Mouse (Mus musculus) forebrain, embryonic 15.5 days (tissue): Measurements from ENCODE around the gene C6. TPM values are rescaled to one million over a fixed set of nuclear protein-coding genes. Genes with fewer than 3 reads are reported as not detected.

ENCODE experiments used
- ATAC-seq: fragments of 200-750 bp; cut with Nextera tagmentation; replicated peaks from 2 replicates; pipeline ENCODE4 v1.8.0; 2017; ENCODE audit warnings: mild to moderate bottlenecking, moderate TSS enrichment, moderate library complexity
- H3K27ac ChIP-seq: fragments of 300-500 bp; sonication (generic); replicated peaks from 2 replicates; pipeline ENCODE4 v1.5.1; 2015; ENCODE audit warnings: mild to moderate bottlenecking, inconsistent platforms
- H3K27me3 ChIP-seq: fragments of 300-500 bp; sonication (generic); 2 replicates; pipeline ENCODE4 v1.6.1; 2015; ENCODE audit warnings: inconsistent platforms
- H3K36me3 ChIP-seq: fragments of 300-500 bp; sonication (generic); 2 replicates; pipeline ENCODE4 v1.6.1; 2015; ENCODE audit warnings: mild to moderate bottlenecking, inconsistent platforms
- H3K4me1 ChIP-seq: fragments of 300-500 bp; sonication (generic); 2 replicates; pipeline ENCODE4 v1.6.1; 2015; ENCODE audit warnings: inconsistent platforms
- H3K4me2 ChIP-seq: fragments of 300-500 bp; sonication (generic); replicated peaks from 2 replicates; pipeline ENCODE4 v1.6.1; 2015; ENCODE audit warnings: mild to moderate bottlenecking, inconsistent platforms
- H3K4me3 ChIP-seq: fragments of 300-500 bp; sonication (generic); 2 replicates; pipeline ENCODE4 v1.5.1; 2015; ENCODE audit warnings: mild to moderate bottlenecking, inconsistent platforms
- H3K9ac ChIP-seq: fragments of 300-500 bp; sonication (generic); replicated peaks from 2 replicates; pipeline ENCODE4 v1.6.1; 2015; ENCODE audit warnings: mild to moderate bottlenecking, inconsistent platforms
- H3K9me3 ChIP-seq: fragments of 300-500 bp; sonication (generic); 2 replicates; pipeline ENCODE4 v1.6.1; 2016; ENCODE audit warnings: inconsistent platforms
- WGBS: fragments of 180-500 bp; shearing (Covaris S2); methylation state at CpG from one replicate; pipeline ENCODE4 v1.1.7; 2015; ENCODE audit warnings: mixed read lengths; 5-methylcytosine and 5-hydroxymethylcytosine counted together
- polyA plus RNA-seq: library from polyadenylated mRNA; unstranded; fragments of >200 nt; fragmentation: Nextera tagmentation; extraction: Ambion mirVana; gene quantifications from 2 replicates; pipeline ENCODE4 v1.2.1, GENCODE M21; 2015

Gene C6
- not detected in 2 replicates for polyA plus RNA-seq

DNA sequence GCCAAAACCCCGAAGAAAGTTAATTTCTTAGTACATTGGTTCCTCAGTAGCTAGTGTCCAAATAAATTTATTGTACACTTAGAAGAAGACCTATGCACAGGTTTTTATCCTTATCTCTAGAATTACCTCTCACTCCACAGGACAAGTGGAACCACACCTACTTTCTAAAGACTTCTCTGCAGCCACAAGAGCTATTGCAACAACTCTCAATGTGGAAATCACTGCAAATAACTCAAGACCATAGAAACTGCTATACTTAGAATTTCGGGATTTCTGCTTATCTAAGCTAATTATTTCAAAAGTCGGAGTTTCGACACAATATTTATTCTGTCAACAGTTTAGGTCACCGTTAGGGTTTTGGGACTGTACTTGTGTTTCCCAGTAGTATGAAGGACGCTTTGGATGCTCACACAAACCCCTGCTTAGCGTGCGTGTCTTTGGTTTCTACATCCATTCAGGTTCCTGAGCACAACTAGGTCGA lies at the start of gene C6:
TSS of gene C6 (plus strand) at position 346 of the 481 bp plus-strand sequence.
- 90% methylated on average over 9 of the region's 9 CpGs for WGBS
- Histone ChIP-seq H3K9ac (no peak within 1 kb of the TSS), H3K27me3 (no peaks in the 10 kb centered on the region), H3K4me2 (no peak within 1 kb of the TSS), H3K36me3 (no peaks in the 10 kb centered on the region), H3K9me3 (no peaks in the 10 kb centered on the region), H3K27ac (no peak within 1 kb of the TSS), H3K4me1 (no peaks in the 10 kb centered on the region), H3K4me3 (no peak within 1 kb of the TSS)
- ATAC-seq = no peak

GRCm38 (mm10) chr15:4697604-4698003 lies 29.4 kb upstream of the C6 start:
- Histone ChIP-seq H3K9me3 (no peaks in the 10 kb centered on the region), H3K4me2 (no peak overlapping the region), H3K27me3 (no peaks in the 10 kb centered on the region), H3K36me3 (no peaks in the 10 kb centered on the region), H3K4me3 (no peak overlapping the region), H3K27ac (no peak overlapping the region), H3K4me1 (no peaks in the 10 kb centered on the region), H3K9ac (no peak overlapping the region)
- no peak for ATAC-seq
- 83% methylated on average over 4 of the region's 4 CpGs for WGBS

DNA sequence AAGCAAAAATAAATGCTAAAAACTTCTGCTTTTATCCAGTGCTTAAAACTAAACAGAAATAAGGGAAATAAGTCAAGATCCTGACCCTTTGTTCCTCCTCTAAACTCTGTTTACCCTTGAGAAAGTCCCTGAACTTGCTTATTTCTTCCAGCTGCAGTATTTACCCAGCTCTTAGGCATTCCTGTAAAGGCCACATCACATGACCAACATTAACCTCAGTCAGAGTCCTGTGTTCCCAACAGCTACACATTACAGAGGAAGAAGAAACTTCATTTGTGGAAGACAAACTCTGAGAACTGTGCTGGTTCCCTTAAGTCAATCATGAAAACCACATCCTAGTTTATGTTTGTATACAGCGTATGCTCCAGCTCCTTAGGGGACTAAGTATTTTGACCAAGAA lies 7.2 kb downstream of the C6 start:
- Histone ChIP-seq H3K9me3 (no peaks in the 10 kb centered on the region), H3K4me1 (no peaks in the 10 kb centered on the region), H3K4me3 (no peak overlapping the region), H3K27ac (no peak overlapping the region), H3K36me3 (no peaks in the 10 kb centered on the region), H3K9ac (no peak overlapping the region), H3K4me2 (no peak overlapping the region), H3K27me3 (no peaks in the 10 kb centered on the region)
- no peak for ATAC-seq
- WGBS = 98% methylated on average over 1 of the region's 1 CpGs

DNA sequence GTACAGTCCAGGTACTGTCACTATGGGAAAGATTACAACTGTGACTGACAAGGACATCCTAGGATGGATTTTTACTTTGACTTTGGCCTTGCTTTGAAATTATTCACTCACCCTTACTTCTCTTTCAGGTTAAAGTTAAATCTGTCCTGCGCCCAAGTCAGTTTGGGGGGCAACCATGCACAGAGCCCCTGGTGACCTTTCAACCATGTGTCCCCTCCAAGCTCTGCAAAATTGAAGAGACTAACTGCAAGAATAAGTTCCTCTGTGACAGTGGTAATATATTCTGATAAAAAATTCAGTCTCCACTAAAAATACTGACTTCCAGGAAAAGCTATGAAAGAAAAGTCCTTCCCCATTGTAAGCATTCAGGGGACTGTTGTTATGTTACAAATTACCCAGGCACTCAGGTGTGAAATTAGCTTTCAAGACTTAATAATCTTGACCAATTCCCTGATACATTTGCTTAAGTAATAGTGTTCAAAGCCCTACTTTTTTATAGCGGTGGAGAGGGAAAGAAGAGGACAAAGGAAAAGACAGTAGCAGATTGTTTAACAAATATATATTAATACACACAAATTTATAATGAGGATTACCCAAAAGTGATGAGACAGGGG lies 8.1 kb downstream of the C6 start:
- WGBS = 70% methylated on average over 2 of the region's 2 CpGs
- Histone ChIP-seq H3K36me3 (no peaks in the 10 kb centered on the region), H3K4me3 (no peak overlapping the region), H3K9me3 (no peaks in the 10 kb centered on the region), H3K9ac (no peak overlapping the region), H3K4me1 (no peaks in the 10 kb centered on the region), H3K27ac (no peak overlapping the region), H3K27me3 (no peaks in the 10 kb centered on the region), H3K4me2 (no peak overlapping the region)
- no peak for ATAC-seq

DNA sequence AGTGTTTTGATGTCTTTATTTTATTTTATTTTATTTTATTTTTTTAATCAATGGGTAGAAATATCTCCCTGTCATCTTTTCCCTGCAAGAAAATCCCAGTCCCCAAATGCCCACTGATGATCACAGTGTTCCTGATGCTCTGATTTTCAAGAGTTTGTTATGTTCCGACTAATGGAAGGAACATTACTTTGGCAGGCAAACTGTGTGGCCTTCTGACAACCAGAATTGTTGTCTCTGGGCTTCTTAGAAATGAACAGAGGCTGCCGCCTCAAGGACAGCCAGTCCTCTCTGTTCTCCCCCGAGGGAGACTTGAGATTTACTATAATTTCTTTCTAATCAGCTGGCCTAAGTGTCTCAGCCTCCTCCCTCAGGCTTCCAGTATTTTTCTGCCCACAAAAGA lies 20.7 kb downstream of the C6 start:
- H3K36me3 ChIP-seq = no peaks in the 10 kb centered on the region
- H3K9me3 ChIP-seq = no peaks in the 10 kb centered on the region
- WGBS = 90% methylated on average over 3 of the region's 3 CpGs
- H3K4me3 ChIP-seq = no peak overlapping the region
- no peak overlapping the region for H3K27ac ChIP-seq
- H3K9ac ChIP-seq = no peak overlapping the region
- no peak overlapping the region for H3K4me2 ChIP-seq
- no peak for ATAC-seq
- H3K4me1 ChIP-seq = no peaks in the 10 kb centered on the region
- no peaks in the 10 kb centered on the region for H3K27me3 ChIP-seq

DNA sequence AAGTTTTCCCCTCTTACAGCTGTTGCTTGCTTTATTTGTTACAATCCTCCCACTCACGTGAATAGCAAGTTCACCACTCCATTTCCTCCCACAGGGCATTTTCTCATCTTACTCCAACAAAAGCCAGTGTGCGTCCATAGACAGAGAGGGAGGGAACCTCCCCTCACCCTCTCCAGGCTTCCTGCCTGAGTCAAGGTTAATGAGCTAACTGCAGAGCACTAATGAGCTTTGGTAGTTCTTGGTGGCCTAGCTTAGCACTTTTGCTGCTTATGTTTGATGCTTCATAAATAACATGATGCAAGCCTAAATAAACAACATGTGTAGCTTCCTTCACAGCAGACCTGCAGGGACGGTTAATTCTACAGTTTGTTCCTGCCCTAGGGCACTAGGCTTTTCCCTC lies 63.4 kb downstream of the C6 start:
- Histone ChIP-seq H3K4me1 (no peaks in the 10 kb centered on the region), H3K27me3 (no peaks in the 10 kb centered on the region), H3K36me3 (no peaks in the 10 kb centered on the region), H3K9ac (no peak overlapping the region), H3K4me3 (no peak overlapping the region), H3K27ac (no peak overlapping the region), H3K9me3 (no peaks in the 10 kb centered on the region), H3K4me2 (no peak overlapping the region)
- 18% methylated on average over 3 of the region's 3 CpGs for WGBS
- ATAC-seq = no peak

- H3K4me1 ChIP-seq = no peaks in the 10 kb centered on the region
- ATAC-seq = no peak
- WGBS = 77% methylated on average over 4 of the region's 4 CpGs
- no peak overlapping the region for H3K27ac ChIP-seq
- H3K27me3 ChIP-seq = no peaks in the 10 kb centered on the region
- no peak overlapping the region for H3K4me2 ChIP-seq
- no peaks in the 10 kb centered on the region for H3K36me3 ChIP-seq
- H3K9me3 ChIP-seq = no peaks in the 10 kb centered on the region
- H3K9ac ChIP-seq = no peak overlapping the region
- no peak overlapping the region for H3K4me3 ChIP-seq
These were observed 69.9 kb downstream of the C6 start for GRCm38 (mm10) chr15:4796861-4797260.

DNA sequence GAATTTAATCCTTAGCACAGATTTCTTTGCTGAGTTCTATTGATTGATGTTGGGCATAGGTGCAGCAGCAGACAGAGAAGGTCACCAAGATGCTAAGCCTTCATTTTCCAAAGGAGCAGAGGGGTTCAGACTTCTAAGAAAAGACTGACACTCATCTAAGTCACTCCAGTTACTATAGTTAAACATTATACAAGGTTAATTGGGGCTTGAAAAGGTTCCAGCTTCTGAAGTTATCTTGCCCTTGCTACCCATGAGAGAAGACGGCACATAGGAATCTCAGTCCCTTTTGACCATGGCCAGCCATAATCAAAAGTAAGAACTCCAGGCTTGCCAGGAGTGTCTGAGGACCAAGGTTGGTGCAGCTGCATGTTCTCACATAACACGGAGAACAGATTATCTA lies 77.3 kb downstream of the C6 start:
- no peaks in the 10 kb centered on the region for H3K4me1 ChIP-seq
- WGBS = 87% methylated on average over 2 of the region's 2 CpGs
- no peak overlapping the region for H3K4me3 ChIP-seq
- no peaks in the 10 kb centered on the region for H3K36me3 ChIP-seq
- H3K27ac ChIP-seq = no peak overlapping the region
- H3K9ac ChIP-seq = no peak overlapping the region
- no peak for ATAC-seq
- H3K9me3 ChIP-seq = no peaks in the 10 kb centered on the region
- H3K27me3 ChIP-seq = no peaks in the 10 kb centered on the region
- no peak overlapping the region for H3K4me2 ChIP-seq

DNA sequence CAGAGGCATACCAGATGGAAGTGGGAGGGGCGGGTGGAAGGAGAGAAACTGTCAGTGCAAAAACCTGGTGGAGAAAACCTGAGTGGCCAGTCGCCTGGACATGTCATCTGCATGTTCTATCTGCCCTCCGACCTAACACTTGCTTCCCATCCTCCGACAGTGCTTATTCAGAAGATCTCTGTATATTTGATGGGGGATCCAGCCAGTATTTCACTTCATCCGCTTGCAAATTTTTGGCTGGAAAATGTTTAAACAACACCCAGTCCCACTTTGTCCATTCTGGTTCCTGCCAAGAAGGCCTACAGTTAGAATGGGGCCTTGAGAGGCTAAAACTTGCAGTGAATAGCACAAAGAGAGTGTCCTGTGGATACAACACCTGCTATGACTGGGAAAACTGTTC lies 81.2 kb downstream of the C6 start:
- H3K4me1 ChIP-seq = no peaks in the 10 kb centered on the region
- no peak overlapping the region for H3K4me3 ChIP-seq
- no peak overlapping the region for H3K9ac ChIP-seq
- H3K27ac ChIP-seq = no peak overlapping the region
- no peak overlapping the region for H3K4me2 ChIP-seq
- no peaks in the 10 kb centered on the region for H3K9me3 ChIP-seq
- H3K36me3 ChIP-seq = no peaks in the 10 kb centered on the region
- ATAC-seq = no peak
- WGBS = 84% methylated on average over 5 of the region's 5 CpGs
- no peaks in the 10 kb centered on the region for H3K27me3 ChIP-seq

DNA sequence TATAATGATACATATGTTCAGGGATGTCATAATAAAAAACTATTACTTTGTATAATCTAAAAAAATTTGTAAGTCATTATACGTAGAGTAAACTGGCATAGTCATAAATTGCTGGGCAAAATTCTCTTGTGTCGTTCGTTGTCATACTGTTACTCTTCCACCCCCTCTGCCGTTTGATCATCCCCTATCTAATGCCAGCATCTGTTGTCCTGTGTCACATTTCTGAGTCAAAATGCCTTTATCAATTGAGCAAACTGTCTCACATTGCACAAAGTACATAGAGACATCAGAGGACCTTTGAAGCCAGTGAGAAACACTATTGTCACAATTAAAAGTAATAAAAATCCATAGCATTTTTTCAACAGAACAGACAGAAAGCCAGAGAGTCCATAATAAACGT lies 88.0 kb downstream of the C6 start:
- H3K36me3 ChIP-seq = no peaks in the 10 kb centered on the region
- H3K4me1 ChIP-seq = no peaks in the 10 kb centered on the region
- no peak overlapping the region for H3K27ac ChIP-seq
- no peak overlapping the region for H3K9ac ChIP-seq
- H3K4me2 ChIP-seq = no peak overlapping the region
- H3K9me3 ChIP-seq = no peaks in the 10 kb centered on the region
- no peak for ATAC-seq
- 93% methylated on average over 5 of the region's 5 CpGs for WGBS
- no peak overlapping the region for H3K4me3 ChIP-seq
- no peaks in the 10 kb centered on the region for H3K27me3 ChIP-seq

- no peaks in the 10 kb centered on the region for H3K27me3 ChIP-seq
- no peaks in the 10 kb centered on the region for H3K4me1 ChIP-seq
- no peaks in the 10 kb centered on the region for H3K36me3 ChIP-seq
- H3K27ac ChIP-seq = no peak overlapping the region
- no peak overlapping the region for H3K9ac ChIP-seq
- WGBS = 79% methylated on average over 2 of the region's 2 CpGs
- no peak for ATAC-seq
- no peak overlapping the region for H3K4me3 ChIP-seq
- no peak overlapping the region for H3K4me2 ChIP-seq
- H3K9me3 ChIP-seq = no peaks in the 10 kb centered on the region
These were observed 88.7 kb downstream of the C6 start for GRCm38 (mm10) chr15:4815711-4816110.

DNA sequence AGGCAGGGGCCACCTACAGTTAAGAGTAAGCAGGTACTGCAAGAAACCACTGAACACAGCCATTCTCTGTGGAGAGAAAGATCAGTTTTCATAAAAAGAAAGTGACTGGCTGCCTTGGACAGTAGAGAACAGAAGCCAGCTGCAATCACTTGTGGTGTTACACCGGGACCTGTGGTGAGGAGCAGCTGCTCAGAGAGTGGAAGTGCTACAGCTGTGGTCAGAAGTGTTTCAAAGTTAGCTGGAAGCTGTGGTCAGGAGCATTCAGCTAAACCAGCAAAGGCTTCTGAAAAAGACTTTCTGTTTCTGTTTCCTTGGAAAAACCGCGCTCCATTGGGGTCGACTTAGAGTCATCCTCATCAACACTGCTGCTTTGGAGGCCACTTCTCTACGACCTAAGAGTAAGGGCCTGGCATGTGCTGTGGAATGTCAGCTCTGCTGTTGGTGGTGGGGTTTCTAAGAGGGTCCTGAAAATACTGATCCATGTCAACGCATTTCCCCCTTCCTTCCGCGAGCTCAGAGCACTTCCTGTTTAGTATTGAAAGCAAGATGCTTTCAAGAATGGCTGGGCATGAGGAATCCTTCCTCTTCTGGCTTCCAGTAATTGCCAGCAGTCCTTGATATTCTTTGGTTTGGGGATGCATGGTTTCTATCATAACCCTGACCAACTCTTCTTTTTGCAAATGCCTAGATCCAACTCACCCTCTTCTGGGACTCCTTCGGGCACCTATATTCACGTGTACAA lies 89.9 kb downstream of the C6 start:
- H3K9me3 ChIP-seq = no peaks in the 10 kb centered on the region
- H3K4me3 ChIP-seq = no peak overlapping the region
- no peak overlapping the region for H3K27ac ChIP-seq
- no peak overlapping the region for H3K9ac ChIP-seq
- H3K27me3 ChIP-seq = no peaks in the 10 kb centered on the region
- no peak overlapping the region for H3K4me2 ChIP-seq
- no peak for ATAC-seq
- WGBS = 94% methylated on average over 10 of the region's 10 CpGs
- no peaks in the 10 kb centered on the region for H3K36me3 ChIP-seq
- H3K4me1 ChIP-seq = no peaks in the 10 kb centered on the region

DNA sequence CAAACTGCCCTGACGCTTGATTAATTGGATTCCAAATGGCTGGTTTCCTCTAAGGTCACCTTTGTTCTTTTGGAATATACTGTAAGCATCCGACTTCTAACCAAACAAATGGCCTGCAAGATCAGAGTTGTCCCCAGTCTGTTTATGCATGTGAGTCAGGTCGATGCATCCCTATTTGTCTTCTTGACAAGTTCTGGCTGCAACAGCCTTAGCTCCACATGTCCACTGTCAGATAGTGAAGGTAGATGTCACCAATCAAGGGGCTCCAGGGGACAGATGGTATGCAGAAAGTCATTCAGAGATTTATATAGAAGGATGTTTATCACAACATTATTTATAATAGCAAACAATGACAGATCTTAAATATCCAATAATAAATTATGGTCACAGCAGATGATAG lies 91.5 kb downstream of the C6 start:
- Histone ChIP-seq H3K4me1 (no peaks in the 10 kb centered on the region), H3K27me3 (no peaks in the 10 kb centered on the region), H3K27ac (no peak overlapping the region), H3K4me2 (no peak overlapping the region), H3K36me3 (no peaks in the 10 kb centered on the region), H3K9ac (no peak overlapping the region), H3K4me3 (no peak overlapping the region), H3K9me3 (no peaks in the 10 kb centered on the region)
- WGBS = 85% methylated on average over 3 of the region's 3 CpGs
- no peak for ATAC-seq
